Mouse (Mus musculus) lung, embryonic 15.5 days (tissue): Measurements from ENCODE around the gene Dyrk1a. TPM values are rescaled to one million over a fixed set of nuclear protein-coding genes. Genes with fewer than 3 reads are reported as not detected.
A peak's percentile ranks its signal among the peaks of the same experiment; 100 is the strongest.

ENCODE experiments used
- ATAC-seq: fragments of 200-750 bp; cut with Nextera tagmentation; 2 replicates; pipeline ENCODE4 v1.8.0; 2017; ENCODE audit warnings: moderate number of reproducible peaks, borderline replicate concordance; ENCODE audit not compliant: low FRiP score, low TSS enrichment; ENCODE audit errors: extremely low read depth
- H3K27ac ChIP-seq: fragments of 300-500 bp; sonication (generic); 2 replicates; pipeline ENCODE4 v1.5.1; 2015; ENCODE audit warnings: moderate library complexity, mild to moderate bottlenecking, inconsistent platforms
- H3K27me3 ChIP-seq: fragments of 300-500 bp; sonication (generic); 2 replicates; pipeline ENCODE4 v1.6.1; 2015; ENCODE audit warnings: inconsistent platforms
- H3K36me3 ChIP-seq: fragments of 300-500 bp; sonication (generic); 2 replicates; pipeline ENCODE4 v1.6.1; 2015; ENCODE audit warnings: inconsistent platforms
- H3K4me1 ChIP-seq: fragments of 300-500 bp; sonication (generic); 2 replicates; pipeline ENCODE4 v1.6.1; 2015; ENCODE audit warnings: inconsistent platforms
- H3K4me2 ChIP-seq: fragments of 300-500 bp; sonication (generic); 2 replicates; pipeline ENCODE4 v1.6.1; 2015; ENCODE audit warnings: inconsistent platforms, mild to moderate bottlenecking, moderate library complexity
- H3K4me3 ChIP-seq: fragments of 300-500 bp; sonication (generic); 2 replicates; pipeline ENCODE4 v1.5.1; 2015; ENCODE audit warnings: mild to moderate bottlenecking, inconsistent platforms
- H3K9ac ChIP-seq: fragments of 300-500 bp; sonication (generic); 2 replicates; pipeline ENCODE4 v1.6.1; 2015; ENCODE audit warnings: inconsistent platforms
- H3K9me3 ChIP-seq: fragments of 300-500 bp; sonication (generic); 2 replicates; pipeline ENCODE4 v1.6.1; 2016; ENCODE audit warnings: inconsistent platforms
- WGBS: fragments of 180-500 bp; shearing (Covaris S2); methylation state at CpG from one replicate; pipeline ENCODE4 v1.1.7; 2015; 5-methylcytosine and 5-hydroxymethylcytosine counted together
- polyA plus RNA-seq: library from polyadenylated mRNA; unstranded; fragments of >200 nt; fragmentation: Nextera tagmentation; extraction: Ambion mirVana; gene quantifications from 2 replicates; pipeline ENCODE4 v1.2.1, GENCODE M21; 2015

The Dyrk1a gene
- polyA plus RNA-seq, 1 experiment from 2014 or later: 8.0 TPM

DNA sequence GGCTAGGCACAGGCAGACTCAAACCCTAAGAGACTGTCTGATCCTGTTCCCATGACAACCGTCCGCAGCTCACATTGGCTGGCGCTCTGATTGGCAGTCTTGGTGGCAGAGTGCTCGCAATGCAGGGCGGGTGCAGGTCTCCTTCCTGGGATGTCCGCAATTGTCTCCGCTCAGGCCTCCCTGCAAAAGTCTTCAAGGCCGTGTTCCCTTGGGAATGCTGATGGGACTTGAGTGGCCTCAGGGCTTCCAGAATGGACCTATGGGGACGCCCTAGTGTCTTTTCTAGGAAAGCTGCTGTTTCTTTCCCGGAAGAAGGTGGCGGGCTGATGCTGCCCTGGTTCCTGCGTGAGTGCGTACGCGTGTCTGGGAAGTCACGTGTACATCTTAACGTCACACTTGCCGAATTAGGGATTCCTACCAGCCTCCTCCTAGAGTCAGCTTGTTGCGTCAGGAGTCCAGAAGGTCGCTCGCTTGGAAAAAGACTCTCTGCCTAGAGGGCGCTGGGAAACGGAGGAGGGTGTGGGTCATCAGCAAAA lies 154.3 kb downstream of the Dyrk1a start:
- H3K4me3 ChIP-seq: peak overlapping the region; percentile 51
- peak overlapping the region; percentile 88 for H3K4me2 ChIP-seq
- H3K4me1 ChIP-seq: peaks cover 6% of the 10 kb centered on the region; the same call in 1 of the 2 replicates
- no peaks in the 10 kb centered on the region for H3K36me3 ChIP-seq
- H3K9ac ChIP-seq: peak overlapping the region; percentile 29
- ATAC-seq: peak; percentile 87
- WGBS: under 1% methylated on average over 23 of the region's 23 CpGs
- H3K27me3 ChIP-seq: no peaks in the 10 kb centered on the region; the same call in 1 of the 2 replicates
- H3K9me3 ChIP-seq: no peaks in the 10 kb centered on the region
- 0 out of 2 replicates have a peak overlapping the region, but pooled peaks have one; percentile 24 for H3K27ac ChIP-seq

DNA sequence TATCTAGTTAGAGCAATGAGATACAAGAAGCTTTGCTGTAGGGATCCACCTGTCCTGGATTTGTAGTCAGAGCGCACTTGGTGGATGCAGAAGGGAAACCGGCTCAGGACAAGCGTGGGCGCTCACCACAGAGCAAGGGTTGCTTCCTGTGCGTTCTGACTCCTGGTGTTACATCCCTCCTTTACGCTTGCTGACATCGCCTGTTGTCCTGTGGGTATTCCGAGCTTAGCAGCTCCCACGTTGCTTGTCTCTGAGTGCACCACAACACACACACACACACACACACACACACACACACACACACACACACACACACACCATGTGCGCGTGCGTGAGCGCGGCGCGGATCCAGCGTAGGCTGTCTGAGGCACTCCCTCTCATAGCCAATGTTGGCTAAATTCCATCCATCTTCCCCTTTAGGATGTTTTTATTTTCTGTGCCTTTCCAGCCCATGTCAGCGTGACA lies 155.0 kb downstream of the Dyrk1a start:
- peaks cover 6% of the 10 kb centered on the region; the same call in 1 of the 2 replicates for H3K4me1 ChIP-seq
- peak overlapping the region; percentile 51 for H3K4me3 ChIP-seq
- no peak for ATAC-seq
- under 1% methylated on average over 18 of the region's 18 CpGs for WGBS
- no peaks in the 10 kb centered on the region; the same call in 1 of the 2 replicates for H3K27me3 ChIP-seq
- H3K9ac ChIP-seq: peak overlapping the region; percentile 29
- H3K4me2 ChIP-seq: peak overlapping the region; percentile 88
- no peaks in the 10 kb centered on the region for H3K9me3 ChIP-seq
- H3K27ac ChIP-seq: no peak overlapping the region
- H3K36me3 ChIP-seq: no peaks in the 10 kb centered on the region

DNA sequence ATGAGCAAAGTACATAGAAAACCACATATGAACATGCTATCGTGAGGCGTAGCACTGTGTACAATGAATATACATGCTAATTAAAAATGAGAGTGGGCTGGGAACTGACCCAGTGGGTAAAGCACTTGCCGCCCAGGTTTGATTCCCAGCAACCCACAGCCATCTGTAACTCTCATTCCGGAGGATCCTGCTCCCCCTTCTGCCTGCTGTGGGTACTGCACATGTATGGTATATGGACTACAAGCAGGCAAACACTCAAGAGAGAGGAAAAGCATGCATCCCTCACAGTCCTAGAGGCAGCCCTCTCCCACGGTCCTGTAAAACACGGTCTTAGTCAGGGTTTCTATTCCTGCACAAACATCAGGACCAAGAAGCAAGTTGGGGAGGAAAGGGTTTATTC lies 159.4 kb downstream of the Dyrk1a start:
- Histone ChIP-seq H3K4me2 (no peak overlapping the region), H3K27me3 (no peaks in the 10 kb centered on the region), H3K4me3 (no peak overlapping the region), H3K9ac (no peak overlapping the region), H3K4me1 (peaks cover 6% of the 10 kb centered on the region; the same call in 1 of the 2 replicates), H3K9me3 (no peaks in the 10 kb centered on the region), H3K27ac (no peak overlapping the region), H3K36me3 (no peaks in the 10 kb centered on the region)
- WGBS: 81% methylated on average over 6 of the region's 6 CpGs
- ATAC-seq: no peak

DNA sequence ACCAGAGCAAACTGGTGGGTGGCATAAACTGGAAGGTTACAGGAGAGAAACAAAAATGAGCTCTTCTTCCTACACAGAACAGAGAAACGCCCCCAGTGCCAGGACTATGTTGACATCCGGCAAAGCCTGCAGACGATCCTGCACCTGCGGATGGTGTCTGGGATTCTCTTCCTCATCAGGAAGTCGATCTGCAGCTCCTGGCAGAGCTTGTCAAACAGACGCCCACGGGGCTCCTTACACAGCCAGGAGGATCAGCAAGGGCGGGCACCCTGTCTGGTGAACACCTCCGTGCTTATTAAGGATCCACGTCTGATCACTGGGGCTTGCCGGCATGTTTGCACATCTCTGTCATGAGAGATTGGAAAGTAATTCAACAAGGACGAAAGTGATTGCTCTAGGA lies 161.2 kb downstream of the Dyrk1a start:
- Histone ChIP-seq H3K27ac (no peak overlapping the region), H3K36me3 (no peaks in the 10 kb centered on the region), H3K4me3 (no peak overlapping the region), H3K9me3 (no peaks in the 10 kb centered on the region), H3K9ac (no peak overlapping the region), H3K4me2 (no peak overlapping the region), H3K27me3 (no peaks in the 10 kb centered on the region), H3K4me1 (no peaks in the 10 kb centered on the region)
- WGBS: 32% methylated on average over 12 of the region's 12 CpGs
- ATAC-seq: no peak

DNA sequence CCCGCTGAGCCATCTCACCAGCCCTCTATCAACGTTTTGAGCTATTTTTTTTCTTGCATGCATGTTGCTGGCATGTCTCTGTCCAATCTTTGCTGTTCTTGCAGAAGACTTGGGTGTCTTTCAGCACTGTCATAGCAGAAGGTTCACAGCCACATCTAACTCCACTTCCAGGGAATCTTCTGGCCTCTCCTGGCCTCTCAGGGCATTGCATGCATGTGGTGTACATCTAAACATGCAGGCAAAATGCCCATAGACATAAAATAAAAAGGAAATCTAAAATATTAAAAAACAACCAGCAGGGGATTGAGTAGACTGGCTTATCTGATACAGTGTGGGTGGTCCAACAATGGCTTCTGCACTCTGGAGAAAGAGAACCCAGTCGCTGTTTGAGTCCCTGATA lies 165.7 kb downstream of the Dyrk1a start:
- no peak for ATAC-seq
- no peak overlapping the region for H3K9ac ChIP-seq
- 52% methylated on average over 3 of the region's 3 CpGs for WGBS

DNA sequence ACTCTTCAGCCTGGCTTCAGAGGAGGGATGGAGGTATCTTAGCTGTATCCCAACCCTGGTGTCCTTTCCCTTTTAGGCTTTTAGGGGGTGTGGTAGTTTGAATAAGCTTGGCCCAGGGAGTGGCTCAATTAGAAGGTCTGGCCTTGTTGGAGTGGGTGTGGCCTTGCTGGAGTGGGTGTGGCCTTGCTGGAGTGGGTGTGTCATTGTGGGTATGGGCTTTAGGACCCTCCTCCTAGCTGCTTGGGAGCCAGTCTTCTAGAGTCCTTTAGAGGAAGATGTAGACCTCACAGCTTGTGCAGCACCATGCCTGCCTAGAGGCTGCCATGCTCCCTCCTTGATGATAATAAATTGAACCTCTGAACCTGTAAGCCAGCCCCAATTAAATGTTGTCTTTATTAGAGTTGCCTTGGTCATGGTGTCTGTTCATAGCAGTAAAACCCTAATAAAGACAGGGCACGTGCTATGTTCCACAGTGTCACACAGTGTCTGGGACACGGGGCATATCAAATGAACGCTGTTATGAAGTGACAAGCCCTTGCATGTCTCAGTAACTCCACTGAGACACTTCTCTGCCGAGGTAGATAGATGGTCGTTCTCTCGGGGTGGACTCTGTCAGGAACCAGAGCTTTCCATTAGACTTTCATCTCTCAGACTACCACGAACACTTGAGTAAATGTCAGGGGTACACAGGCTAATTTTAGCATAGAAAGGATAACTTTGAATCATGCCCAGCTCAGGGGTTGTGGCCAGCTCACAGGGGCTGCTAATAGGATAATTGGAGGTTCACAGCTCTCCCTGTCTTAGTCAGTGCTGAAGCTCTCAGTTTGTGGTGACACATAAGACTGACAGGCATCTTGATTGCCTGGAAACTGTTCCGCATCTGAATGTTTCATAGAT lies 166.9 kb downstream of the Dyrk1a start:
- Histone ChIP-seq H3K4me3 (no peak overlapping the region), H3K4me2 (no peak overlapping the region), H3K36me3 (no peaks in the 10 kb centered on the region), H3K27me3 (no peaks in the 10 kb centered on the region), H3K4me1 (no peaks in the 10 kb centered on the region), H3K9ac (no peak overlapping the region), H3K27ac (no peak overlapping the region), H3K9me3 (no peaks in the 10 kb centered on the region)
- no peak for ATAC-seq
- 76% methylated on average over 8 of the region's 8 CpGs for WGBS

More for the DNA sequence above, 165.7 kb downstream of the Dyrk1a start:
- no peak overlapping the region for H3K4me3 ChIP-seq
- H3K9me3 ChIP-seq: no peaks in the 10 kb centered on the region
- no peaks in the 10 kb centered on the region for H3K36me3 ChIP-seq
- H3K27ac ChIP-seq: no peak overlapping the region
- H3K4me1 ChIP-seq: no peaks in the 10 kb centered on the region
- no peaks in the 10 kb centered on the region for H3K27me3 ChIP-seq
- H3K4me2 ChIP-seq: no peak overlapping the region

DNA sequence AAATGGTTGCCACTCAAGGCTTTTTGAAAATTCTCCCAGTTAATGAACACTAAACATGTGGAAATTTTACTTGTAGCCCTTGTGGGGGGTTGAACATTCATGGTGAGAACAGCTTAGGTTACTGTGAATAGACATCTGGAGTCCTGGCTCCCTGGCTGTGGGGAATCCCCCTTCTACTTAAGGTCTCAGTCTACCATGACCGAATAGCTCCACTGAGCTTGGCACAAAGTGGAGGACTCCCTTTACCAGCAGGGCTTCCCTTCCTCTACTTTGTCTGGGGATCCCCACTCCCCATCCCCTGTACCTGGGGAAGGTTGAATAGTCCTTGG lies 167.5 kb downstream of the Dyrk1a start:
- H3K27ac ChIP-seq: no peak overlapping the region
- no peak overlapping the region for H3K4me2 ChIP-seq
- no peak for ATAC-seq
- no peaks in the 10 kb centered on the region for H3K9me3 ChIP-seq
- no peak overlapping the region for H3K4me3 ChIP-seq
- WGBS: 95% methylated on average over 1 of the region's 1 CpGs
- no peaks in the 10 kb centered on the region for H3K4me1 ChIP-seq
- no peaks in the 10 kb centered on the region for H3K27me3 ChIP-seq
- H3K9ac ChIP-seq: no peak overlapping the region
- no peaks in the 10 kb centered on the region for H3K36me3 ChIP-seq

DNA sequence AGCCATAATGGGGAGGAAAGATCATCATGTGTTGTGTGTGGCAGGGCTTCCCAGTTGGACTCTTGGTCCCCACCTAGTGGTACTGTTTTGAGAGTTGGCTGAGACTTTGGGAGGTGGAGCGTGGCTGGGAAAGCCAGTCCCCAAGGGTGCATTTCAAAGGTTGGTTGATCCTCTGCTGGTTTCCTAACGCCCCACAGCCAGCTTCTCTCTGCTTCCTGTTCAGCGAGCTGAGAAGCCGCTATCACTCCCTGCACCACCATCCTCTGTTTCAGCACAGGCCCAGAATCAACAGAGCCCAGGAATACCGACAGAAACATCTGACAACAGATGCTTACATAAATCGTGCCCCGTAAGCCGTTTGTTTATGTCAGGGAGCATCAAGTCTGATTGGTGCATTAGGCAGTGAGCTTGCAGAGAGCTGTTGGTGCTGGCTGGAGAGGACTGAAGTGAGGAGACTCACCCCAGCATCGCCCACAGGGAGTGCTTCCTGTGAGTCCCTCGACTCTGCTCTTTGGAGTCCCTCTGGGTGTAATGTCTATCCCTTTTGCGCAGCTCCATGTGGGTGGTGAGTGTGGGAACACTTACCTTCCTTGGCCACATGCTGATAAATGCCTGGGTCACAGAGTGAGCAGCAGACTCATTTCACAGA lies 174.2 kb downstream of the Dyrk1a start:
- H3K4me1 ChIP-seq: peaks cover 15% of the 10 kb centered on the region
- H3K27ac ChIP-seq: peak overlapping the region; percentile 20
- no peaks in the 10 kb centered on the region for H3K9me3 ChIP-seq
- H3K36me3 ChIP-seq: no peaks in the 10 kb centered on the region
- peak overlapping the region; percentile 17 for H3K4me3 ChIP-seq
- no peaks in the 10 kb centered on the region for H3K27me3 ChIP-seq
- 4% methylated on average over 11 of the region's 11 CpGs for WGBS
- H3K9ac ChIP-seq: no peak overlapping the region
- peak; percentile 62 for ATAC-seq
- H3K4me2 ChIP-seq: peak overlapping the region; percentile 35

DNA sequence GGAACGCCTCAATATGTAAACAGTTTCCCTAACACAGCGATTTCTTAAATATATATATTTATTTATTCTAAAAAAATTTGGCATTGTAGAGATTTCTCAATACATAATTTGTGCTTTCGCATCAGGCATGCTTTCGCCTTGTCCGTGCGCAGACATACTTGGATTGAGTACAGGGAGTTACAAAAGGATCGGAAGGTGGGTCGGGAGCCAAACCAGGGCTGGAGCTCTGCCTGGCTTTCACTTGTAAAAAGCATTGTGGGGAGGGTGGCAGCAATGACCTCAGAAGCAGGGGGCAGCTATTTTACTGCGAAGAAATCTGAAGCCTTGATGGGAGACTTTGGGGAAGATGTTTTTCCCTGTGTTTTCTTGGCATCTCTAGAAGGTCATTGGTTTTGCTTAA lies 175.2 kb downstream of the Dyrk1a start:
- H3K36me3 ChIP-seq: no peaks in the 10 kb centered on the region
- no peaks in the 10 kb centered on the region for H3K27me3 ChIP-seq
- H3K4me2 ChIP-seq: 0 out of 2 replicates have a peak overlapping the region, but pooled peaks have one; percentile 13
- WGBS: 54% methylated on average over 9 of the region's 9 CpGs
- H3K4me3 ChIP-seq: no peak overlapping the region
- ATAC-seq: peak; percentile 44; the same call in 1 of the 2 replicates
- H3K27ac ChIP-seq: peak overlapping the region; percentile 70
- H3K4me1 ChIP-seq: peaks cover 15% of the 10 kb centered on the region
- no peak overlapping the region for H3K9ac ChIP-seq
- no peaks in the 10 kb centered on the region for H3K9me3 ChIP-seq

Other genes with a start within 250 kb of the Dyrk1a start
- 24.4 and 26.5 TPM in 2 replicates for gene Ripply3, start 241.6 kb upstream of the Dyrk1a start, polyA plus RNA-seq
- gene Ttc3, start 199.4 kb upstream of the Dyrk1a start, polyA plus RNA-seq: 171 and 177 TPM in 2 replicates
- gene Pigp, start 198.2 kb upstream of the Dyrk1a start, polyA plus RNA-seq: 95.9 and 98.0 TPM in 2 replicates
- gene Vps26c, start 43.2 kb upstream of the Dyrk1a start, polyA plus RNA-seq: 59.6 and 65.2 TPM in 2 replicates